Mouse (Mus musculus) left cerebral cortex, adult 2 months (tissue): Measurements from ENCODE around the gene Ralgps2. TPM values are rescaled to one million over a fixed set of nuclear protein-coding genes. Genes with fewer than 3 reads are reported as not detected.

ENCODE experiments used
- DNase-seq, 2 experiments: peaks; one replicate each; pipeline ENCODE4 v3.0.0; 2021 to 2022; ENCODE audit warnings: low spot score in 2 of 2, mixed read lengths in 1 of 2; ENCODE audit errors: extremely low spot score in 1 of 2
- H3K27ac ChIP-seq: fragments of 200-600 bp; 2 replicates; pipeline ENCODE4 v1.8.1; 2022
- H3K4me3 ChIP-seq: fragments of 200-600 bp; 2 replicates; pipeline ENCODE4 v1.8.1; 2022
- CTCF ChIP-seq: fragments of 200-600 bp; IDR thresholded peaks from 2 replicates; pipeline ENCODE4 v1.8.1; 2022; ENCODE audit warnings: antibody characterized with exemption, mild to moderate bottlenecking, moderate library complexity
- intact Hi-C: fragments of 180-260 bp; cut with DNase I; formaldehyde crosslinking; loops from one replicate; pipeline ENCODE4 v1.15.1; 2025
- total RNA-seq, 2 experiments: library from RNA; stranded (reverse); gene quantifications; 2 replicates each; pipeline ENCODE4 v1.2.3; 2021

Gene Ralgps2
- total RNA-seq, 2 experiments from 2014 or later = 40.5 to 43.2 TPM

DNA sequence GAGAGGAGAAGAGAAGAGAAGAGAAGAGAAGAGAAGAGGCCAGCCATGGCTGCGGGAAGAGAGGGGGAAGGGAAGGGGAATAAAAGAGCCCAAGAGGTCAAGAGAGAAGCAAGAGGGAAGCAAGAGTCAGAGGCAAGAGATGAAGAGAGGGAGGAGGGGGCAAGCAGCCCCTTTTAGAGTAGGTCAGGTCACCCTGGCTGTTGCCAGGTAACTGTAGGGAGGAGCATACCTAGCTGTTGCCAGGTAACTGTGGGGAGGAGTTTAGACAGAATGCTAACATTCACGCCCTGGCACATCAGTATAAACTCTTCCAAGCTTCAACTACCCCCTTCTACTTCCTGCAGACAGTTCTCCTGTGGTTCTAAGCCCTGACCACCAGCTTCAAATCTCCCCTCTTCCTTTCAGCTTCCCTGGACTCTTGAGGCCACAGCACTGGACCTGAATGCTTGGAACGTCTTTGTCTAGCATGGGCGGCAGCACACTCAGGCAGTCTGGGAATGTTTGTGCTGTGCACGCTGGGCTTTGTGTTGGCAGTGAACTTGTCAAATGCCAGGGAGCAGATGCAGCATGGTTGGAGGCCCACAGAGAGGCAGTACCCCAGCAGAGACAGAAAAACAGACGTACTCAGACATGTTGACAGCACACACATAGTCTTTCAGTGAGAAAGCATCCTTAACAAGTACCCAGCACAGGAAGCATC lies 152.1 kb downstream of the Ralgps2 start:
- no peak for DNase-seq
- TF ChIP-seq CTCF = no peak
- H3K27ac ChIP-seq = no peak overlapping the region
- intact Hi-C loops = no loop called here
- no peak overlapping the region for H3K4me3 ChIP-seq

DNA sequence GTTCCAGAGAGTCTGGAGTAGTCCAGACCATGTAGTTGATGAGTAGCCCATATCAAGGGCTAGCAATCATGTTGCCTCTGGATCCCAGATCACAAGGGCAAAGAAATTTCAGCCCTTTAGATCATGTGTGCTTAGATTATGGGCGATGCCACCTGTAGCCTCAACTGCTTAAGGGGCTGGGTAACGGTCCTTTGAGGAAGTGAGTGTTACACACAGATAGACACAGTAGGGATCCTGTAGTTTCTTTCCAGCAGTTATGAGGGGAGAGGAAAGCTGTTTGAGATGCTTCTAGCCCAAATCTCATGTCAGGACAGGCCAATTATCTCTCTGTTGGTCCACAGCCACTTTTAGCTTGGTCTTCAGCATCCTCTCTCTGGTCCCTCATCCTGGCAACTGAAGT lies 153.4 kb downstream of the Ralgps2 start:
- TF ChIP-seq CTCF = no peak
- no peak for DNase-seq
- intact Hi-C loops = no loop called here
- no peak overlapping the region for H3K27ac ChIP-seq
- H3K4me3 ChIP-seq = no peak overlapping the region

DNA sequence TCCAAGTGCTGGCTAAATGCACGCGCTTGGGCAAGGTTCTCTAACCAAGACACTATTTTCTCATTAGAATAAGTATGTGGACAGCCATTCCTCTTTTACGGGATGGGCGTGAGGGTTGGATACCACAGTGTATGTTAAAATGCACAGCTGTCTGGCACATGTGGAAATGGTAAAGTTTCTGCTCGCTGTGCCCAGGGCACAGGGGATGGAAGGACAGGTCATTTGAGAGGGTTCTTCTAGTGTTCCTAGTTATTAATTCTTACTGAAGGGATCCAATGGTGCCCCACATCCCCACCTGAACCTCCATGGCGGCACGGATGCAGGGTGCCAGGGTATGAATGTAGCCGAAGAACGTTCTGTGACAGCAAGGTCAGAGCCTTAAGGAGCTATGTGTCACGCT lies 154.5 kb downstream of the Ralgps2 start:
- DNase-seq = no peak
- no peak for TF ChIP-seq CTCF
- H3K4me3 ChIP-seq = no peak overlapping the region
- intact Hi-C loops = no loop called here
- H3K27ac ChIP-seq = no peak overlapping the region

DNA sequence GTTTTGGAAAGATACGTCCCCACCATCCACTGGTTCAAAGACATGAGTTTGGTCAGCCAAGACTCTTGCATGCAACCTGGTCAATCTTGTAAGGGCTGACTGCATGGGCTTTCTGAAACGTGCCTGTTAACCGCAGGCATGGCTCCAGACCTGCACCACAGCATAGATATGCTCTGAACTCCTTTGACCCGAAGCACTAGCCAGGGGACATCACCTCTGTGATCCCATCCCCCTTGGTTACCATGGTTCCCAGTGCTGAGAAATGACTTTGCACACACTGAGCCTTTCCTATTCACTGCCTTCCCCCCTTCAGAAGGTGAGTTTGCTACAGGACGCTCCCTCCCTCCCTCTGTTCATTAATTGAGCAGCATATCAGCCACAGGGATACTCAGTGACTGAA lies 155.3 kb downstream of the Ralgps2 start:
- no peak overlapping the region for H3K4me3 ChIP-seq
- no peak overlapping the region for H3K27ac ChIP-seq
- intact Hi-C loops = no loop called here
- TF ChIP-seq CTCF = no peak
- DNase-seq = no peak

DNA sequence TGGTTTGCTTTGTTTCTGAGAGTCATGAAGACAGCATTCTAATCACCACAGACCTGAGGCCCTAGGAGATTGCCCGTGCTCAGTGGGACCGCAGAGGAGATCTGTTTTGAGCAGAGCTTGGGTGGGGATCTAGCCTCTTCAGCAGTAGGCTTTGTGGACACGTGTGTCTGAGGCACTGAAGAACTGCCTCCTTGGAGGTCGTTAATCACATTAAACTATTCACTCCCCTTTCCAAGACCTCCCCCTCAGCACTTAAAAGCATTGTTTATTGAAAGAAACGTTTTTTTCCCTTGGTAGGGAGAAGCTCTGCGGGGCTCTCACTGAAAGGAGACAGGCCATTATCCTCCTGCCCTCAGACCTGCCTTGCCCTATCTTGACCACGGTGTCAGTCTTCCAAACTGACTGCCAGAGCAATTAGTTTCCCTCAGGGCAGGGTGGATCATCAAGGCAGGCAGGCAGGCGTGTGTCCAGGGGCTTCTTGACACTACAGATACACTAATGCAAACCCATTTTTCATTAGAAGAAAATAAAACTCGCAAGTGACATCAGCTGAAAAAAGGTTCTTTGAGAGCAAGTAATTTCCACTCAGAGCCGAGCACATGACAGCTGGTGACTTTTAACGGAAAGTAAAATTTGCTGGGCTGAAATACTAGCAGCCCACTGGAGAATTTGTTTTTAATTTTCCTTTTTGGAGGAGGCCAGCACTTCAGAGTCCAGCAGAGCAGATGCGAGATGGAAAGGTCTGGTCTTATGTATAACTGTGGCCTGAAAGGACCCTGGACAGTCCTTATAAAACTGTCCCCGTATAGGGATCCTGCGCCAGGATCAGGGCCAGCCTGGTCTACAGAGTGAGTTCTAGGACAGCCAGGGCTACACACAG lies 157.2 kb downstream of the Ralgps2 start:
- no peak for TF ChIP-seq CTCF
- Histone ChIP-seq H3K27ac (no peak overlapping the region), H3K4me3 (no peak overlapping the region)
- intact Hi-C loops = no loop called here
- no peak for DNase-seq

DNA sequence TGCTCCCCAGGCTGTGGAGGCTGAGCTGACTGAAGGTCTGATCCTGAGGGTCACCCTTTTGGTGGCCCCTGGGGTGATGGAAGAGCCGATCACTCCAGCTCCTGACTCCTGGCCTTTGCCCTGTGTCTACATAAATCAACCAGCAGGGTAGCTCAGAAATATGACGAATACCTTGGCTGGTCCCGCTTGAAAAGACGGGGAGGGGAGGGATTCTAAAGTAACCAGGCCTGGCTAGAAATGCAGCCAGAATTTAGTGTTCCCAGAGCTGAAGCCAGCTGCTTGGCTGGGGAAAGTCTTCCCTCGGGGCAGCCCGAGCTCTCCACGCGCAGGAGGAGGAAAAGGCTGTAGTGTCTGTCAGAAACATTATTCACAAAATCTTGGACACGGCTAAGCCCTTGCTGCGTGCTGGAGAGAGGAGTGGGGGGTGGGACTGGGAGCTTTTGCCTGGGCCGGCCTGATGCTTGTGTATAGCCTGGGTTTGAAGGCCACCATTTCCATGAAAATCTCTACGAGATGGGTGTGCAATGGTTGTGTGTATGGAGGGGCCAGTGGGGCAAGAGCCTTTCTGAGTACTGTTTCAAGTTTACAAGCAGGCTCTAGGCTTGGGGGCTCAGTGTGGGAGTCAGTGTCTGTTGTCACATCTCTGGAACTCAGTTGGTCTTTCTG lies 158.2 kb downstream of the Ralgps2 start:
- Histone ChIP-seq H3K4me3 (no peak overlapping the region), H3K27ac (no peak overlapping the region)
- no peak for DNase-seq
- no peak for TF ChIP-seq CTCF
- intact Hi-C loops = no loop called here

DNA sequence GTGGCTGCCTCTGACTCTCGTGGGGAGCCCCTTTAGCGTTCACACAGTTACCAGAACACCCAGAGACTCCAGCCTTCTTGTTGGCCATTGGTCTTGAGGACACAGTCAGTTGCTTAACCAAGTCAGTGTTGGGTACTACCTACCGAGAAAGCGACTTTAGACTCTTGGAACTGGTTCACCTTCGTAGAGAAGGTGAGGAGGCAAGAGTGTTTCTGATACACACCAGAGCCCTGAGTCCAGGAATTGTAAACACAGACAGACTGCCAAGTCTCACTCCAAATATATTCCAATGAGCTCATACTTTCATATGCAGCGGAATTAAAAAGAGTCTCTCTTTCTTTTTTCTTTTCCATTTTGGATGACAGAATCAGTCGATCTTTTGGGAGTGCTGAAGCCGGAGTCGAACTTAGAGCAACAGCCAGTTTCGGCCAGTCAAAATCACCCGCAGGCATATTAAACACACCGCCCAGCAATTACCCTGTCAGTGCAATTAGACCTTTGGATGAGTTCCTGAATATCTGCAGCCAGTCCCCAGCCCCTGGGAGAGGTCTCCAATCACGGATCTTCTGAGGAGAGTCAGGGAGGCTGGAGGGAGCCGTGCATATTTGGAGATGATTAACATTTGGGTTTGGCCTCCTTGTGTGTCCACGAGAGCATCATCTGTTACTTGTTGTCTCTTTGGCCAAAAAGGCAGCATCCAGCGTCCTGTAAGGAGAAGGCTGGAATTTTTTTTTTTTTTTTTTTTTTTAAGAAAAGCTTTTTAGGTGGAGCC lies 159.0 kb downstream of the Ralgps2 start:
- Histone ChIP-seq H3K27ac (no peak overlapping the region), H3K4me3 (no peak overlapping the region)
- TF ChIP-seq CTCF = no peak
- intact Hi-C loops = no loop called here
- no peak for DNase-seq

DNA sequence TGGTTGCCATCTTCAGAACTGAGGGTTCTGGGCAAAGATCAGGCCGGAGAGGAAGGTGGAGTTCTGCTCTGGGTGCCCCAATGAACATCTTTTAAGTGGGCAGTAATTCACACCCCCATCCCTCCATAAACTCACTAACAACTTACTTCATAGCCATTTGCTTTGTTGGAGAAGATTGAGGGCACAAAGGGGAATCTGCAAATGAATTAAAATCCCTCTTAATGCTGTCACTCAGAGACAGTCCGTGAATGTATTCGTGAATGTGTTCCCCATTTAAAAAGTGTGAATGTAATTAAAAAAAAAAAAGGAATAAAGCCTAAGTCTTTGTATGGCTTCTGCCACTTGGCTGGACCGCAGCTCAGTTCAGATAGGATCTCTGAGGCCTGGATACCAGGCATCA lies 159.8 kb downstream of the Ralgps2 start:
- DNase-seq = no peak
- TF ChIP-seq CTCF = no peak
- Histone ChIP-seq H3K27ac (no peak overlapping the region), H3K4me3 (no peak overlapping the region)
- intact Hi-C loops = no loop called here

DNA sequence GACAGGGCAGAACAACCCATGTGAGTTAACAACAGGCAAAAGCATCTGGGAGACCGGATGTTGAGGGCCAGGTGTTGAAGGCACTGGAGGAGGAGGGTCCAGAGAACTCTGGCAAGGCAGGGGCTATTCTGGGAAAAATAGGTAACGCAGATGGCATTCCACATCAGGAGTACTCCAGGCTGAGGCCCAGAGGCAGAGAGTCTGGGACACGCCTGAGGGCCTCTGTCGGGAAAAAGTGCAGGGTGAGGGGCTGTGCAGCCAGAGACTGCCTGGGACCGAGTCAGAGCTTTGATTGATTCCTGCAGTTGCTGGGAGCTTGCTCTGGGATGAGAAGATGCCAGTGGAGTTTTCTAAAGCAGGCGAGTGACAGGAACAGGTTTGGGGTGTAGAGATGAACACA lies 160.4 kb downstream of the Ralgps2 start:
- TF ChIP-seq CTCF = no peak
- no peak for DNase-seq
- H3K4me3 ChIP-seq = no peak overlapping the region
- H3K27ac ChIP-seq = no peak overlapping the region
- intact Hi-C loops = no loop called here

DNA sequence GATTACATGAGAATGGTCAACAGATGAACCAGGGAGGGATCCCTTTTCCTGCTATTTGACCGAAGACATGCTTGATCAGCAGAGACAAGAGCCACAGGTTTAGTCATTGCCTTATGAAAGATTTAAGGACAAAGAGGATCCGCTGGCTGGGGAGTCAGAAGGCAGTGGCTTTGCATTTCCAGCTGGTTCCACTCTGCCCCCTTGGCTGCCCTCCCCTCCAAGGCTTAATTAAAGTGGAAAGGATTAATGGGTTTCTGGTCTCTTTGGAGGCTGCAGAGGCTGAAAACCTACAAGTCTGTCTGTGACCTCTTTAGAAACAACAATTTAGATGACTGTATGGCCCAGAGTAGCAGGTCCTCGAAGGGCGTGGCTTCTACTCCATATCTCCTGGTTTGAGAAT lies 161.5 kb downstream of the Ralgps2 start:
- no peak overlapping the region for H3K4me3 ChIP-seq
- DNase-seq = no peak
- TF ChIP-seq CTCF = no peak
- intact Hi-C loops = no loop called here
- H3K27ac ChIP-seq = no peak overlapping the region

DNA sequence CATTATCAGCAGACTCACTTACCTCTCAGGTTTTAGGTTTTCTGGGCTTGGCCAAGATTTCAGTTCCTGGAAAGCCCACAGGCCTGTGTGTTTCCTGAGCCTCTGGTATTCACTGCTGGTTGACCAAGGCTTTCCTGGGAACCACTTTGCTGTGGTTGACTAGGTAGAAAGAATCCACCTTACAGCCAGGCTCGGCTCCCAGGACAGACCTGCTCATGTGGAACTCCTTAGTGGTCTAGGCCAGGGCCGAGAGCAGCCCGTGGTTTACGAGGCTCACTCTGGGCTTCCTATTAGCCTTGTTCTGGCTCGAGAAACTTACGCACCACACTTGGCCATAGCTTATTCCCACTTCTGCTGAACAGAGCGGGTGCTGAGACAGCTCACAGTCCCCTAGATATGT lies 163.4 kb downstream of the Ralgps2 start:
- no peak for DNase-seq
- intact Hi-C loops = no loop called here

More for the DNA sequence above, 163.4 kb downstream of the Ralgps2 start:
- H3K4me3 ChIP-seq = no peak overlapping the region
- TF ChIP-seq CTCF = no peak
- H3K27ac ChIP-seq = no peak overlapping the region
